Mouse (Mus musculus) retina, embryonic 14.5 days (tissue): ENCODE measurements around the gene Gm11099.

Experiments
- DNase-seq: peaks from one replicate; pipeline ENCODE4 v3.0.0-alpha.2; 2015; ENCODE audit warnings: low spot score

Gene Gm11099

GRCm38 (mm10) chr2:58859134-58859533, at the start of gene Gm11099:
TSS of gene Gm11099 (plus strand) at chr2:58859434.
- DNase-seq, result no peak

GRCm38 (mm10) chr2:58812941-58813340, 46.3 kb upstream of the Gm11099 start:
- DNase-seq, result no peak

- DNase-seq, result no peak
These were observed 30.2 kb upstream of the Gm11099 start for GRCm38 (mm10) chr2:58828910-58829600.

GRCm38 (mm10) chr2:58829981-58830742, 29.1 kb upstream of the Gm11099 start:
- peak; percentile 23 for DNase-seq

- DNase-seq, result no peak
These were observed 26.8 kb upstream of the Gm11099 start for GRCm38 (mm10) chr2:58832253-58832980.

- no peak for DNase-seq
These were observed 18.2 kb upstream of the Gm11099 start for GRCm38 (mm10) chr2:58841021-58841420.

- DNase-seq, result no peak
These were observed 16.8 kb upstream of the Gm11099 start for GRCm38 (mm10) chr2:58842443-58842842.

- DNase-seq, result no peak
These were observed 14.7 kb upstream of the Gm11099 start for GRCm38 (mm10) chr2:58844499-58844898.

GRCm38 (mm10) chr2:58879876-58880275, 20.6 kb downstream of the Gm11099 start:
- no peak for DNase-seq

- DNase-seq, result peak; percentile 10
These were observed 45.8 kb downstream of the Gm11099 start for GRCm38 (mm10) chr2:58905057-58905456.

- no peak for DNase-seq
These were observed 47.7 kb downstream of the Gm11099 start for GRCm38 (mm10) chr2:58906814-58907516.

GRCm38 (mm10) chr2:58912339-58912738, 53.1 kb downstream of the Gm11099 start:
- DNase-seq, result no peak

GRCm38 (mm10) chr2:58918351-58918750, 59.1 kb downstream of the Gm11099 start:
- DNase-seq, result no peak

GRCm38 (mm10) chr2:58925551-58925950, 66.3 kb downstream of the Gm11099 start:
- no peak for DNase-seq

GRCm38 (mm10) chr2:58941361-58941760, 82.1 kb downstream of the Gm11099 start:
- no peak for DNase-seq

GRCm38 (mm10) chr2:58948796-58949195, 89.6 kb downstream of the Gm11099 start:
- DNase-seq, result peak; percentile 40

- no peak for DNase-seq
These were observed 92.9 kb downstream of the Gm11099 start for GRCm38 (mm10) chr2:58952101-58952500.

- DNase-seq, result no peak
These were observed 97.1 kb downstream of the Gm11099 start for GRCm38 (mm10) chr2:58956351-58956750.

GRCm38 (mm10) chr2:58956770-58957300, 97.6 kb downstream of the Gm11099 start:
- peak; percentile 71 for DNase-seq
